Mouse (Mus musculus) activated CD4-positive, CD25-positive, alpha-beta regulatory T cell, adult 9 weeks (primary cell): ENCODE measurements around the gene Olfr1341. TPM values are rescaled to one million over a fixed set of nuclear protein-coding genes. Genes with fewer than 3 reads are reported as not detected.

Experiments used
- polyA plus RNA-seq: library from polyadenylated mRNA; unstranded; fragments of 100-300 nt; shearing (Covaris generic); gene quantifications from one replicate; pipeline ENCODE4 v1.2.1, GENCODE M21; 2017

Gene Olfr1341
- not detected for polyA plus RNA-seq

DNA sequence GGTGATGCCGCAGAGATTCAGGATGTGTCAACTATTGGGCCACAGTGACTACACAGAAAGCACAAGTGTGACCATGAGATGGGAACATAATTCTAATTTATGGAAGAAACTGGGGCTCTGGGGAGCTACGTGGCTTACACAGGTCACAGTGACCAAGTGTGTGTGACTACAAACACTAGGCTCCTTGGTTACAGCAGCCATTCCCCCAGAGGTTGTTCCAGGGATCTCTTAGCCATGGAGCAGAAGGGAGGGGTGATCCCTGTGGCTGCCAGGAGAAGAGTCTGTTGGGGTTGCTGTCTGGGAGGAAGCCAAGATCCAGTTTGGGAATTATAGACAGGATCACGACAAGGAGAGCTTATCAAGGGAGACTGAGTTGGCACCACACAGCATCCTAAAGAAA is at the start of gene Olfr1341:
TSS of gene Olfr1341 (plus strand) at position 301 of the 400 bp plus-strand sequence.

DNA sequence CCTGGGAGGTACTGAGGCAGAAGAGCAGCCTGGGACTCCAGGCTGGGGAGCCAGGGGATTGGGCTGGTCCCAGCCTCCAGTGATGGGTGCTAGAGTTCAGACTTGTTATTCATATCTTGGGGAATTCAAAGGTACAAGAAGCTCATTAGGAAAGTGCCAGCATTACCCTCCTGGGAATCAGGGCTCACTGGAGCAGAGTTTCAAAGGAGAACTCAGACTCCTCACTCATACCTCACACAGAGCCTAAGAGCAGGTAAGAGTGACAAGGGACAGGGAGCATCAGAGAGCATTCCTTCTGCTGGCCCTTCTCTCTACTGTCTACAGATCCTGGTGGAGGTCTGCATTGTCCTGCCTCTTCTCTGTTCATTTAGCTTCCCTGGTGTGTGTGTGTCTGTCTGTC is 44.7 kb upstream of the Olfr1341 start, which contains the start of gene Olfr62:
TSS of gene Olfr62 (plus strand) at position 301 of the 400 bp plus-strand sequence.

DNA sequence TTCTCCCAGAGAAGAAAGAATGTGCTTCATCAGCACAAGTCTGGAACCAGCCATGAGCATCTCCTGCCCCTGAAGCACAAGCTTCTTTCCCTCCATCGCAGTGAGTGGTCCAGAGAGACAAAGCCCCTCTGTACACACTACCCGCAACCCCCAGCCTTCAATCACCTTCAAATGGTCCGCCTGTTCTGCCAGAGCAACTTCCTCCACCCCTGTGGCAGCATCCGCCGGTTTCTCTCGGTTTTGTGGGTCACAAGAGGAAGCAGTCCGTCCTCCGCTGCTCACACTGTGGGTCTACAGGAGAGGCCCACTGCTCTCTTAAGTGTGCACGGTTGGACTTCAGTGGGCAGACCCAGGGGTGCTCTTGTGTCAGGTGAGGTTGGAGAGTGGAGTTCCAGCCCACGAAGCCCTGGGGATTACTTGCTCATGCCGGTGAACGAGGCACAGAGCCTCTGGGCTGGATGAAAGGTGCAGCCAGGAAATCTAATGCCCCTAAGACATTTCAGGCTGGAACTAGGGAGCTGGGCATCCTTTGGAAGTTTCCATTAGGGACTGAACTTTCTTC is 10.8 kb upstream of the Olfr1341 start, which contains the start of gene Olfr1342:
TSS of gene Olfr1342 (minus strand) at position 345 of the 562 bp plus-strand sequence.

DNA sequence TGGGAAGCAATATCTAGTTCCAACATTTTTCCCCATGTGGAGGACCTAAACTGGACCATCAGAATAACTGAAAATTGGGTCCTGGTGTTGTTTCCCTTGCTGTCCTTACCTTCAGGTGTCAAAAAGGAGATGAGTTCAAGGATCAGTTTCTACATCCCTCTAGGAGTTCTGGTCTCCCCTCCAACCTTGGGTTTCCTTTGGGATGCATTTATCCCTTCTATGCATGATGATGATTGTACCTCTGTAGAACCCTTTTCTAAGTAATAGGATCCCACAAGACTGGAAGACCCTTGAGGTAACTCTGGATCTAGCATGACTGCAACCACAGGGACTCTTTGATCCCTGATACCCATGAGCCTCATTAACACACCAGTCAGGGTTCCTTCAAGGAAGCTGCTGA is 16.5 kb downstream of the Olfr1341 start, which contains the start of gene Olfr1340:
TSS of gene Olfr1340 (plus strand) at position 301 of the 400 bp plus-strand sequence.

DNA sequence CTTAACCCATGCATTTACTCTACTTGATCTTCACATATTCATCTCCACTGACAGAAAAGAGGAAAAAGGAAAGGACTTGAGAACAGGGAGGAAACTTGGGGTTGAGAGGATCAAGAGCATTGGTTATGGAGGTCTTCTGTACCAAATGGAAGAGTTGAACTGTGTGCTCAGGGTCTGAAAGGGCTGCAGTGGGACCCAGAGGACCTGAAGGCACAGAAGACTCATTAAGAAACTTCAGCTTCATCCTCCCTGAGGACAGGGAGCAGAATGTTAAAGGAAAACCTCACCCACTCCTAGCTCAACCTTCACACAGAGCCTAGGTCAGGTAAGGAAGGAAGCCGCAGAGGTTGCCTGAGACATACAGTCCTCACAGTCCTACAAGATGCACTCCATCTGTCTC is 28.6 kb downstream of the Olfr1341 start, which contains the start of gene Olfr1339:
TSS of gene Olfr1339 (plus strand) at position 301 of the 400 bp plus-strand sequence.

DNA sequence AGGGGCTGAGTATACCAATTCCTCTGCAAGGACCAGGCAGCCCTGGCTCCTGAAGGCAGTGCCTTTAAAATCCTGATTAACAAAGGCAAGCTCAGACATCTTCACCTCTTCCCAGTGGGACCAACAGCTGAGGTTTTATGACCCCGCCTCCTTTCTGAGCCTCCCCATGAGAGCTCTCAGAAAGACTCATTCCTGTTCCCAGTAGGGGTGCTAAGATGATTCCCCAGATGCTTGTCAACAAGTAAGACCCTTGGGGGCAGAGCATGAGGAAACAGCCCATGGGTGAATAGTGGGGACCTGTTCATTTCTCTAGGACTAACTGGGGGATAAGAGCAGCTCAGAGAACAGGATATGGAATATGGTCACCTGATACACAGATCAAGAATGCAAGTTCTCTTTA is 55.3 kb downstream of the Olfr1341 start, which contains the start of gene Olfr1338:
TSS of gene Olfr1338 (minus strand) at position 101 of the 400 bp plus-strand sequence.

Other genes starting within 250 kb of the Olfr1341 start
- not detected for gene Mpl, start 246.0 kb upstream of the Olfr1341 start, polyA plus RNA-seq
- 0.17 TPM for gene Tie1, start 213.5 kb upstream of the Olfr1341 start, polyA plus RNA-seq
- not detected for gene 2610528J11Rik, start 176.5 kb upstream of the Olfr1341 start, polyA plus RNA-seq
- not detected for gene Tmem125, start 159.5 kb upstream of the Olfr1341 start, polyA plus RNA-seq
- gene Cfap57, start 82.7 kb upstream of the Olfr1341 start, polyA plus RNA-seq: not detected
- gene Ebna1bp2, start 82.7 kb upstream of the Olfr1341 start, polyA plus RNA-seq: 172 TPM
- not detected for gene Olfr62, start 44.6 kb upstream of the Olfr1341 start, polyA plus RNA-seq
- not detected for gene Olfr1342, start 10.8 kb upstream of the Olfr1341 start, polyA plus RNA-seq
- gene Olfr1340, start 16.6 kb downstream of the Olfr1341 start, polyA plus RNA-seq: not detected
- not detected for gene Olfr1339, start 28.7 kb downstream of the Olfr1341 start, polyA plus RNA-seq
- not detected for gene Olfr1338, start 55.2 kb downstream of the Olfr1341 start, polyA plus RNA-seq
- gene Olfr1337, start 79.1 kb downstream of the Olfr1341 start, polyA plus RNA-seq: not detected
- not detected for gene Olfr1335, start 106.4 kb downstream of the Olfr1341 start, polyA plus RNA-seq
- not detected for gene Olfr1333, start 132.8 kb downstream of the Olfr1341 start, polyA plus RNA-seq
- gene Olfr1331, start 161.1 kb downstream of the Olfr1341 start, polyA plus RNA-seq: 0.09 TPM
- gene Olfr1330, start 185.1 kb downstream of the Olfr1341 start, polyA plus RNA-seq: not detected
- gene Olfr1329, start 213.9 kb downstream of the Olfr1341 start, polyA plus RNA-seq: not detected
- not detected for gene Olfr1328, start 235.1 kb downstream of the Olfr1341 start, polyA plus RNA-seq